Comparison of ENCODE assay signal across 9 mouse cellular contexts in genomic region chr4:150555783-150556182, GRCm38 (mm10).
A peak's percentile ranks its signal among the peaks of the same experiment; 100 is the strongest.
DNase-seq lines count a peak whose midpoint lies in the region; ATAC-seq and TF ChIP-seq lines count a peak whose summit lies in the region.
"Had no signal": no experiment of that assay in that cellular context is flagged by ENCODE, and none has a peak within 500 bp of the region (broad histone marks: within the 10 kb centered on the region; RNA-seq: fewer than 3 reads in every experiment).

No protein-coding gene starts in this region.

- no peaks in the 10 kb centered on the region; the same call in 1 of the 2 replicates for H3K79me2 ChIP-seq in macrophage (ENCODE audit: inconsistent target)

- no peak for DNase-seq in heart, postnatal 0 days (ENCODE audit: low spot score)
- DNase-seq in heart, postnatal 14 days = no peak
- peak; percentile 17 for DNase-seq in CD4-positive helper T cell, adult 2 months (ENCODE audit: low read depth, low spot score)
- no peak for DNase-seq in gastrocnemius, postnatal 36 days
- DNase-seq in frontal cortex, adult 2 months (ENCODE audit: extremely low spot score in 1 of 2, low spot score in 1 of 2) = no peak
- no peak for DNase-seq in spleen, postnatal 4 days (ENCODE audit: low spot score in 2 of 2)

- H3K27me3 ChIP-seq in heart, postnatal 0 days (ENCODE audit: control insufficient read depth, insufficient read depth, low read length) = no peaks in the 10 kb centered on the region
- H3K27me3 ChIP-seq in forebrain, embryonic 16.5 days (replicated peaks; ENCODE audit: control insufficient read depth, insufficient read depth, low read length) = no peaks in the 10 kb centered on the region

- no peak for ATAC-seq in heart, postnatal 0 days (ENCODE audit: insufficient read depth, low read depth)
- no peak for ATAC-seq in forebrain, embryonic 16.5 days

- H3K27ac ChIP-seq in heart, postnatal 0 days (ENCODE audit: low read depth) = peak overlapping the region; percentile 75
- H3K27ac ChIP-seq in forebrain, embryonic 16.5 days (ENCODE audit: low read length) = peak overlapping the region; percentile 92
- peak overlapping the region; percentile 89 for H3K27ac ChIP-seq in macrophage

- H3K4me3 ChIP-seq in heart, postnatal 0 days (ENCODE audit: low read depth, low read length) = no peak overlapping the region
- H3K4me3 ChIP-seq in forebrain, embryonic 16.5 days (replicated peaks; ENCODE audit: low read length) = no peak overlapping the region
- H3K4me3 ChIP-seq in macrophage (ENCODE audit: inconsistent target) = no peak overlapping the region
- H3K4me3 ChIP-seq: erythroblast, embryonic 14.5 days had no signal

- no peak overlapping the region for H3K9ac ChIP-seq in heart, postnatal 0 days (replicated peaks; ENCODE audit: low read depth, low read length)
- H3K9ac ChIP-seq in forebrain, embryonic 16.5 days (replicated peaks; ENCODE audit: low read depth, low read length) = no peak overlapping the region

- peak; percentile 6; the same call in 1 of the 2 replicates for TF ChIP-seq CTCF in heart, postnatal 0 days (IDR thresholded peaks at IDR 0.05; ENCODE audit: low read depth)

- H3K9me3 ChIP-seq in heart, postnatal 0 days (replicated peaks; ENCODE audit: control insufficient read depth, low read length) = no peaks in the 10 kb centered on the region
- H3K9me3 ChIP-seq in forebrain, embryonic 16.5 days (ENCODE audit: control insufficient read depth, low read length) = no peaks in the 10 kb centered on the region

- H3K4me2 ChIP-seq in heart, postnatal 0 days (ENCODE audit: low read depth, low read length) = no peak overlapping the region
- H3K4me2 ChIP-seq in forebrain, embryonic 16.5 days (ENCODE audit: low read length) = no peak overlapping the region

- H3K36me3 ChIP-seq in heart, postnatal 0 days (replicated peaks; ENCODE audit: control insufficient read depth, insufficient read depth, low read length) = no peaks in the 10 kb centered on the region
- H3K36me3 ChIP-seq in forebrain, embryonic 16.5 days (ENCODE audit: control insufficient read depth, insufficient read depth) = no peaks in the 10 kb centered on the region
- H3K36me3 ChIP-seq in macrophage (ENCODE audit: inconsistent target) = no peaks in the 10 kb centered on the region

- intact Hi-C loops in heart, postnatal 14 days (cut with DNase I) = no loop called here
- intact Hi-C loops in gastrocnemius, postnatal 36 days (cut with DNase I) = no loop called here

- H3K4me1 ChIP-seq in heart, postnatal 0 days (ENCODE audit: control insufficient read depth, insufficient read depth) = peaks cover 23% of the 10 kb centered on the region
- H3K4me1 ChIP-seq in forebrain, embryonic 16.5 days (replicated peaks; ENCODE audit: control insufficient read depth, insufficient read depth, low read length) = peaks cover 23% of the 10 kb centered on the region

- no peak for TF ChIP-seq EP300 in heart, postnatal 0 days (IDR thresholded peaks at IDR 0.05; ENCODE audit: low read depth)
